Mouse (Mus musculus) cerebellum, postnatal 25 days (tissue): ENCODE data around the gene Il4.
"Not testable (repeated sequence)": the region's sequence is repeated elsewhere in the genome, so short reads cannot be mapped to it uniquely, and the experiment has no call there.

Source experiments
- DNase-seq, 2 experiments: peaks; one replicate each; pipeline ENCODE4 v3.0.0; 2021; ENCODE audit warnings: mixed read lengths in 2 of 2

The Il4 gene

GRCm38 (mm10) chr11:53559980-53560379, 58.5 kb downstream of the Il4 start:
- DNase-seq: not testable (repeated sequence)

GRCm38 (mm10) chr11:53557992-53558391, 60.5 kb downstream of the Il4 start:
- not testable (repeated sequence) for DNase-seq

- peak in 1 of 2 experiments; percentile 43 for DNase-seq
These were observed 61.9 kb downstream of the Il4 start for GRCm38 (mm10) chr11:53556529-53556928.
